Mouse (Mus musculus) hindbrain, embryonic 16.5 days (tissue): ENCODE measurements around the gene Rgs7. TPM values are rescaled to one million over a fixed set of nuclear protein-coding genes. Genes with fewer than 3 reads are reported as not detected.

Experiments
- ATAC-seq: fragments of 200-750 bp; cut with Nextera tagmentation; 2 replicates; pipeline ENCODE4 v1.8.0; 2017; ENCODE audit warnings: moderate TSS enrichment, moderate library complexity
- H3K27ac ChIP-seq: fragments of 300-500 bp; sonication (generic); 2 replicates; pipeline ENCODE4 v1.5.1; 2014; ENCODE audit warnings: low read depth, mild to moderate bottlenecking, control low read depth, low read length, moderate library complexity
- H3K27me3 ChIP-seq: fragments of 300-500 bp; sonication (generic); replicated peaks from 2 replicates; pipeline ENCODE4 v1.6.1; 2014; ENCODE audit warnings: low read length; ENCODE audit not compliant: control insufficient read depth, insufficient read depth
- H3K36me3 ChIP-seq: fragments of 300-500 bp; sonication (generic); 2 replicates; pipeline ENCODE4 v1.6.1; 2014; ENCODE audit warnings: mild to moderate bottlenecking, low read length, moderate library complexity, mixed read lengths; ENCODE audit not compliant: control insufficient read depth, insufficient read depth
- H3K4me1 ChIP-seq: fragments of 300-500 bp; sonication (generic); 2 replicates; pipeline ENCODE4 v1.6.1; 2014; ENCODE audit warnings: low read depth, low read length; ENCODE audit not compliant: control insufficient read depth, insufficient read depth
- H3K4me2 ChIP-seq: fragments of 300-500 bp; sonication (generic); 2 replicates; pipeline ENCODE4 v1.6.1; 2014; ENCODE audit warnings: mild to moderate bottlenecking, low read length, control low read depth, moderate library complexity
- H3K4me3 ChIP-seq: fragments of 300-500 bp; sonication (generic); 2 replicates; pipeline ENCODE4 v1.5.1; 2014; ENCODE audit warnings: mild to moderate bottlenecking, low read length, control low read depth, moderate library complexity
- H3K9ac ChIP-seq: fragments of 300-500 bp; sonication (generic); 2 replicates; pipeline ENCODE4 v1.6.1; 2014; ENCODE audit warnings: low read depth, mild to moderate bottlenecking, control low read depth, low read length, moderate library complexity
- H3K9me3 ChIP-seq: fragments of 300-500 bp; sonication (generic); 2 replicates; pipeline ENCODE4 v1.6.1; 2014; ENCODE audit warnings: mild to moderate bottlenecking, low read length, moderate library complexity; ENCODE audit not compliant: control insufficient read depth
- WGBS: fragments of 180-500 bp; shearing (Covaris S2); extraction: QIAGEN DNeasy Blood & Tissue Kit; methylation state at CpG from one replicate; pipeline ENCODE4 v1.1.7; 2014; 5-methylcytosine and 5-hydroxymethylcytosine counted together
- polyA plus RNA-seq: library from polyadenylated mRNA; unstranded; fragments of >200 nt; fragmentation: Nextera tagmentation; extraction: Ambion mirVana; gene quantifications from 2 replicates; pipeline ENCODE4 v1.2.1, GENCODE M21; 2015

Gene Rgs7
- polyA plus RNA-seq, 1 experiment from 2014 or later, result 46.5 TPM

GRCm38 (mm10) chr1:175188186-175188585, 304.1 kb downstream of the Rgs7 start:
- no peak overlapping the region for H3K4me2 ChIP-seq
- WGBS, result 62% methylated on average over 5 of the region's 5 CpGs
- no peaks in the 10 kb centered on the region for H3K27me3 ChIP-seq
- ATAC-seq, result no peak
- H3K4me1 ChIP-seq, result no peaks in the 10 kb centered on the region
- no peaks in the 10 kb centered on the region for H3K9me3 ChIP-seq
- H3K36me3 ChIP-seq, result no peaks in the 10 kb centered on the region
- no peak overlapping the region for H3K9ac ChIP-seq
- no peak overlapping the region for H3K27ac ChIP-seq
- no peak overlapping the region for H3K4me3 ChIP-seq

GRCm38 (mm10) chr1:175185211-175185610, 307.1 kb downstream of the Rgs7 start:
- Histone ChIP-seq H3K27ac (no peak overlapping the region), H3K4me2 (no peak overlapping the region), H3K36me3 (no peaks in the 10 kb centered on the region), H3K9ac (no peak overlapping the region), H3K9me3 (no peaks in the 10 kb centered on the region), H3K4me3 (no peak overlapping the region), H3K4me1 (no peaks in the 10 kb centered on the region), H3K27me3 (no peaks in the 10 kb centered on the region)
- WGBS, result 84% methylated on average over 2 of the region's 2 CpGs
- no peak for ATAC-seq

GRCm38 (mm10) chr1:175184736-175185135, 307.6 kb downstream of the Rgs7 start:
- no peaks in the 10 kb centered on the region for H3K27me3 ChIP-seq
- H3K4me2 ChIP-seq, result no peak overlapping the region
- H3K36me3 ChIP-seq, result no peaks in the 10 kb centered on the region
- H3K4me3 ChIP-seq, result no peak overlapping the region
- ATAC-seq, result no peak
- no peaks in the 10 kb centered on the region for H3K4me1 ChIP-seq
- no peaks in the 10 kb centered on the region for H3K9me3 ChIP-seq
- H3K27ac ChIP-seq, result no peak overlapping the region
- no peak overlapping the region for H3K9ac ChIP-seq
- WGBS, result 75% methylated on average over 3 of the region's 3 CpGs

- Histone ChIP-seq H3K4me1 (no peaks in the 10 kb centered on the region), H3K36me3 (no peaks in the 10 kb centered on the region), H3K9me3 (no peaks in the 10 kb centered on the region), H3K4me3 (no peak overlapping the region), H3K4me2 (no peak overlapping the region), H3K27ac (no peak overlapping the region), H3K27me3 (no peaks in the 10 kb centered on the region), H3K9ac (no peak overlapping the region)
- WGBS, result 90% methylated on average over 1 of the region's 1 CpGs
- ATAC-seq, result no peak
These were observed 313.6 kb downstream of the Rgs7 start for GRCm38 (mm10) chr1:175178733-175179132.

- H3K4me3 ChIP-seq, result no peak overlapping the region
- H3K9ac ChIP-seq, result no peak overlapping the region
- no peak overlapping the region for H3K27ac ChIP-seq
- no peaks in the 10 kb centered on the region for H3K27me3 ChIP-seq
- no peaks in the 10 kb centered on the region for H3K36me3 ChIP-seq
- no peak for ATAC-seq
- H3K4me2 ChIP-seq, result no peak overlapping the region
- H3K4me1 ChIP-seq, result no peaks in the 10 kb centered on the region
- no peaks in the 10 kb centered on the region for H3K9me3 ChIP-seq
- WGBS, result 71% methylated on average over 5 of the region's 5 CpGs
These were observed 317.2 kb downstream of the Rgs7 start for GRCm38 (mm10) chr1:175174918-175175675.

DNA sequence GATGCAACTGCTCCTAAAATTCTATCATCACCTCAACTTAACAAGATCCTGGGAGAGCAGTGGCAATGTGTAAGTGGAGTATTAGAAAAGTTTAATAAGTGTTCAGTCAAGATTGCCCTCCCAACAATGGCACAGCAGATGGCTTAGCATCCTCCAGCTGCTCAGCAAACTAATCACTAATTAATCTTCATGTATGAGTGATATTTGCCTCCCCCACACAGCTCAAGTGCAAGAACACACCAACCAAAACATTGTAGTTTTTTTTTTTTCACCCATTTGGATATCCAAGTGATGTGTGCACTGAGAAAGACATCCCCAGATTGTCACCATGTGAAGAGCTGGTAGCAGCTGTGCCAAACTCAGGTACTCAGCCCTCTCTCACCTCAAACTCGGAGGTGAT, 336.8 kb downstream of the Rgs7 start:
- H3K9me3 ChIP-seq, result no peaks in the 10 kb centered on the region
- 87% methylated on average over 1 of the region's 1 CpGs for WGBS
- H3K4me2 ChIP-seq, result no peak overlapping the region
- ATAC-seq, result peak; percentile 30; the same call in 1 of the 2 replicates
- no peak overlapping the region for H3K9ac ChIP-seq
- no peaks in the 10 kb centered on the region for H3K36me3 ChIP-seq
- no peak overlapping the region for H3K27ac ChIP-seq
- no peaks in the 10 kb centered on the region for H3K27me3 ChIP-seq
- no peaks in the 10 kb centered on the region for H3K4me1 ChIP-seq
- H3K4me3 ChIP-seq, result no peak overlapping the region

- 90% methylated on average over 4 of the region's 4 CpGs for WGBS
- Histone ChIP-seq H3K27me3 (no peaks in the 10 kb centered on the region), H3K9ac (no peak overlapping the region), H3K27ac (no peak overlapping the region), H3K4me3 (no peak overlapping the region), H3K4me1 (no peaks in the 10 kb centered on the region), H3K36me3 (no peaks in the 10 kb centered on the region), H3K9me3 (no peaks in the 10 kb centered on the region), H3K4me2 (no peak overlapping the region)
- ATAC-seq, result no peak
These were observed 349.2 kb downstream of the Rgs7 start for GRCm38 (mm10) chr1:175143051-175143450.

- Histone ChIP-seq H3K4me1 (peaks cover 5% of the 10 kb centered on the region; the same call in 1 of the 2 replicates), H3K4me2 (no peak overlapping the region), H3K27me3 (no peaks in the 10 kb centered on the region), H3K27ac (0 out of 2 replicates have a peak overlapping the region, but pooled peaks have one; percentile 51), H3K9me3 (no peaks in the 10 kb centered on the region), H3K4me3 (no peak overlapping the region), H3K9ac (no peak overlapping the region), H3K36me3 (no peaks in the 10 kb centered on the region)
- peak; percentile 84 for ATAC-seq
- WGBS, result 34% methylated on average over 2 of the region's 2 CpGs
These were observed 363.8 kb downstream of the Rgs7 start for GRCm38 (mm10) chr1:175128525-175128924.

DNA sequence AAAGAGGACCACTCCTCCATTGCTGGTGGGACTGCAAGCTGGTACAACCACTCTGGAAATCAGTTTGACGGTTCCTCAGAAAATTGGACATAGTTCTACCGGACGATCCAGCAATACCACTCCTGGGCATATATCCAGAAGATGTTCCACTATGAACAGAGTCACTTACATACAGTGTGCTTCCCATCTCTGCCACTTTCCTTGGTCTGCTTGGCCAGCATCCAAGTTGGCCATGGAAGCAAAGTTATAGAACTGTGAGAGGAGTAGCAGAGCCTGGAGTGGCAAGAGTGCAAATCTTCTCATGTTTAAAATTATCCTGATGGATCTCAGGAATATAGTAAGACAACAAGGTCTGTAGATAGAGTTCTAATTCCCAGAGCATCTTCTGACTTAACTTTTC, 367.9 kb downstream of the Rgs7 start:
- 70% methylated on average over 3 of the region's 3 CpGs for WGBS
- Histone ChIP-seq H3K9me3 (no peaks in the 10 kb centered on the region), H3K9ac (no peak overlapping the region), H3K4me1 (peaks cover 5% of the 10 kb centered on the region; the same call in 1 of the 2 replicates), H3K27ac (no peak overlapping the region), H3K27me3 (no peaks in the 10 kb centered on the region), H3K4me2 (no peak overlapping the region), H3K36me3 (no peaks in the 10 kb centered on the region), H3K4me3 (no peak overlapping the region)
- no peak for ATAC-seq
